Mouse (Mus musculus): Measurements from ENCODE around the gene Rassf3. TPM values are rescaled to one million over a fixed set of nuclear protein-coding genes. Genes with fewer than 3 reads are reported as not detected.
A peak's percentile ranks its signal among the peaks of the same experiment; 100 is the strongest.

The Rassf3 gene
- total and polyA plus RNA-seq, 2 experiments from 2014 or later = 23.4 to 27.9 TPM

DNA sequence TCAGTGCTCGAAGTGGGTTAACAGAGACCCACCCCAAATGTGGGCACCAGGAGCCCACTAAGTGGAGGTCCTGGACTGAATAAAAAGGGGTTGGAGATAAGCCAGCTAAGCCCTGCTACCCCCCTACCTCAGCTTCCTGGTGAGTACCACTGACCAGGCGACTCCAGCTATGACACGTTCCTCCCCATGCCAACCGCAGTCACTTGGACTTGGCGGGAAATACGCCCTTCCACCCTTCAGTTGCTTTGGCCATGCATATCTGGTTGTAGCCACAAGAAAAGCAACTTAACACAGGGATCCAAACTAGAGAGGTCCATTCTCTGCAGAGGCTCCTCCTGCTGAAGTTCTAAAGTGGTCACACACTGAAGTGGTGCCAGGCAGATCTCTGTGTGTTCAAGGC is 53.9 kb downstream of the Rassf3 start:
- Histone ChIP-seq H3K9ac (replicated peaks; ENCODE audit: low read depth, low read length) (no peak overlapping the region), H3K9me3 (replicated peaks; ENCODE audit: control insufficient read depth, low read length) (no peaks in the 10 kb centered on the region), H3K4me2 (ENCODE audit: low read depth, low read length) (no peak overlapping the region), H3K36me3 (replicated peaks; ENCODE audit: control insufficient read depth, insufficient read depth, low read length) (no peaks in the 10 kb centered on the region; the same call in 1 of the 2 replicates), H3K4me3 (ENCODE audit: low read depth, low read length) (no peak overlapping the region), H3K27me3 (ENCODE audit: control insufficient read depth, insufficient read depth, low read length) (no peaks in the 10 kb centered on the region), H3K4me1 (ENCODE audit: control insufficient read depth, insufficient read depth) (peaks cover 73% of the 10 kb centered on the region), H3K27ac (ENCODE audit: low read depth) (no peak overlapping the region)
- 72% methylated on average over 6 of the region's 6 CpGs for WGBS
- ATAC-seq (ENCODE audit: insufficient read depth, low read depth) (no peak), DNase-seq (ENCODE audit: low spot score) (no peak)
- TF ChIP-seq EP300 (IDR thresholded peaks at IDR 0.05; ENCODE audit: low read depth) (no peak), CTCF (IDR thresholded peaks at IDR 0.05; ENCODE audit: low read depth) (no peak)

DNA sequence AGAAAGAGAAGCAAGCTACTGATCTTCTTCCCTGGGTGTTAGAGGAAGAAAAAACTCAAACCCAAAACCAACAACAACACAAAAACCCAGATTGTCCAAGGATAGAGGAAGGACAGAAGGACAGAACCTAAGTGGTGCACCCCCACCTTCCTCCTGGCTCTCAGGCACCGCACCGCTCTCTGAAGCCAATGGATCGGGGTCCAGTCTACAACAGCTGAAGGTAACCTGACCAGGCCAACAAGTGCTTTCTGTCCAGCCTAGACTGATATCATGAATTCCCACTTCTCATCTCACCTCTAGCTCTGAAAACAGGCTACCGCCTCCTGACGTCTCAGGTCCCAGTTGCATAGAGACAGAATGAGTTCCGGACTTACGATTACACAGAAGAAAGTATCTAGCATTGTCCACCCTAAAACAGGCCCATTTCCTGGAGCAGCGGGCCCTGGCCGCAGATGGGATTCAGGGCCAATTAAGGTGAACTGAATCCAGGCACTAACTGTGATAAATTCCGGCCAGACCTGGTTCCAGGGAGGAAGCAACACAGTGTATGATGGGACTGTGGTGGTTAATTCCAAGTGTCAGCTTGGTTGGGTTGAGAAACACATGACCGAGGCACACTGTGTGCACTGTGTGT is 54.4 kb downstream of the Rassf3 start:
- no peak for TF ChIP-seq CTCF (IDR thresholded peaks at IDR 0.05; ENCODE audit: low read depth)
- TF ChIP-seq EP300 (IDR thresholded peaks at IDR 0.05; ENCODE audit: low read depth) = no peak
- 70% methylated on average over 11 of the region's 11 CpGs for WGBS
- no peak for ATAC-seq (ENCODE audit: insufficient read depth, low read depth)

DNA sequence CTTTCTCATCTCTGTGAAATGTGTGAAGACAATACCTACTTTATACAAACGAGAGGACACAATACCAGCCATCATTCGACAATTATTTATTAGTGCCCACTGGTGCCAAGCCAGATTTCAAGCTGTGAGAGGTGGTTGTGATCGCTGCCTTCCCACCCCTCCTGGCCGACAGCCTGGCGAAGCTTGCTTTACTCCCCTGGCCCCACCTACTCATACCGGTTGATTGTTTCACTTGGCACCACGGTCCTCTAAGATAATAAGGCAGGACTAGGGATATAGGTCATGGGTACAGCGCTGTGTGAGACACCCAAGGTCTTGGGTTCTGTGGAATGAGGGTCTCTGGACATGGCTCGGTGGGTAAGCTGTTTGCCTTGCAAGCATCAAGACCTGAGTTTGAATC is 55.1 kb downstream of the Rassf3 start:
- ATAC-seq (ENCODE audit: insufficient read depth, low read depth) (peak; percentile 58; the same call in 1 of the 2 replicates), DNase-seq (ENCODE audit: low spot score) (peak; percentile 62)

More for the DNA sequence above, 54.4 kb downstream of the Rassf3 start:
- H3K4me2 ChIP-seq (ENCODE audit: low read depth, low read length) = 0 out of 2 replicates have a peak overlapping the region, but pooled peaks have one; percentile 4
- H3K27me3 ChIP-seq (ENCODE audit: control insufficient read depth, insufficient read depth, low read length) = no peaks in the 10 kb centered on the region
- DNase-seq (ENCODE audit: low spot score) = no peak
- no peaks in the 10 kb centered on the region for H3K9me3 ChIP-seq (replicated peaks; ENCODE audit: control insufficient read depth, low read length)
- peaks cover 3% of the 10 kb centered on the region; the same call in 1 of the 2 replicates for H3K36me3 ChIP-seq (replicated peaks; ENCODE audit: control insufficient read depth, insufficient read depth, low read length)
- no peak overlapping the region for H3K9ac ChIP-seq (replicated peaks; ENCODE audit: low read depth, low read length)
- H3K4me3 ChIP-seq (ENCODE audit: low read depth, low read length) = no peak overlapping the region
- H3K4me1 ChIP-seq (ENCODE audit: control insufficient read depth, insufficient read depth) = peaks cover 68% of the 10 kb centered on the region
- 0 out of 2 replicates have a peak overlapping the region, but pooled peaks have one; percentile 44 for H3K27ac ChIP-seq (ENCODE audit: low read depth)

DNA sequence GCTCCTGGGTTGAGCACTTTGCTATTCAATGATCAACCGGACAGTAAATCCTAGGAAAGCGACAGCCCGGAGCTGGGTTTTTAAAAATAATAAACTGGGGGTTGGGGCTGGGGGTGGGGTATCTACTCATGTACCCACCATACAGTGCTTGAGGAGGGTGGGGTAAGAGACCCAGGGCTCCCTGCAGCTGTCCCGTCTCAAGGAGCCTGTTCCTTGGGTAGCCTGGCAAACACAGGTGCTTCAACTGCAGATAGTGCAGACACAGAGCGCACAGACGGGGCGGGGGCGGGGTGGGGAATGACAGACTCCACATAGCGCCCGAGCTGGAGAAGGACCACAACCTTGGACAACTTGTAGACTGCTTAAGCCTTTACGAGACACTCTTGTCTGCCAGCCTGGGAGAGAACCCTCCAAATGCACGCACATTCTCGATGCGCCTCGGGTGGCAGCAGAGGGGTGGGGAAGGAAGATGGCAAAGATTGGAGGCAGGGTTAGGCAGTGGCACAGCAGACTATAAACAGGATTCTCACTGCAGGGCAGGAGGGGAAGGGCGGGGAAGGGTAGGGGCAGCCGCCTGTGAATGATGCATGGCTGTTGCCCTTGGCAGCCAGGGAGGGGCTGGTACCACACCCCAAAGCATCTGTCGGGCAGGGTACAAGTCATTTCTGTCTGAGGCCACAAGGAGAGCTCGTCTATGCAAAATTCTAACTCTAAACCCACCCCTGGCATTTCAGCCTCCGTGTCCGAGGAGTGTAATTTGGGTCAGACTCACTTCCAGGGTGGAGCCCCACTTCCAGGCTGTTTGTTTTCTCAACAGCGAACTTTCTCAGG is 56.3 kb downstream of the Rassf3 start:
- H3K36me3 ChIP-seq (replicated peaks; ENCODE audit: control insufficient read depth, insufficient read depth, low read length) = peaks cover 20% of the 10 kb centered on the region
- no peaks in the 10 kb centered on the region for H3K27me3 ChIP-seq (ENCODE audit: control insufficient read depth, insufficient read depth, low read length)
- TF ChIP-seq CTCF (IDR thresholded peaks at IDR 0.05; ENCODE audit: low read depth) (no peak), EP300 (IDR thresholded peaks at IDR 0.05; ENCODE audit: low read depth) (no peak)
- 46% methylated on average over 22 of the region's 22 CpGs for WGBS
- H3K9ac ChIP-seq (replicated peaks; ENCODE audit: low read depth, low read length) = no peak overlapping the region
- H3K4me2 ChIP-seq (ENCODE audit: low read depth, low read length) = no peak overlapping the region
- ATAC-seq (ENCODE audit: insufficient read depth, low read depth) (peak; percentile 36), DNase-seq (ENCODE audit: low spot score) (no peak)
- H3K9me3 ChIP-seq (replicated peaks; ENCODE audit: control insufficient read depth, low read length) = no peaks in the 10 kb centered on the region
- H3K4me1 ChIP-seq (ENCODE audit: control insufficient read depth, insufficient read depth) = peaks cover 49% of the 10 kb centered on the region
- H3K27ac ChIP-seq (ENCODE audit: low read depth) = no peak overlapping the region; the same call in none of the 2 replicates
- no peak overlapping the region for H3K4me3 ChIP-seq (ENCODE audit: low read depth, low read length)

More for the DNA sequence above, 55.1 kb downstream of the Rassf3 start:
- no peaks in the 10 kb centered on the region for H3K27me3 ChIP-seq (ENCODE audit: control insufficient read depth, insufficient read depth, low read length)
- TF ChIP-seq CTCF (IDR thresholded peaks at IDR 0.05; ENCODE audit: low read depth) = no peak
- WGBS = 21% methylated on average over 9 of the region's 9 CpGs
- H3K27ac ChIP-seq (ENCODE audit: low read depth) = peak overlapping the region; percentile 44; the same call in 1 of the 2 replicates
- no peaks in the 10 kb centered on the region for H3K9me3 ChIP-seq (replicated peaks; ENCODE audit: control insufficient read depth, low read length)
- H3K36me3 ChIP-seq (replicated peaks; ENCODE audit: control insufficient read depth, insufficient read depth, low read length) = peaks cover 9% of the 10 kb centered on the region
- no peak overlapping the region for H3K9ac ChIP-seq (replicated peaks; ENCODE audit: low read depth, low read length)
- H3K4me1 ChIP-seq (ENCODE audit: control insufficient read depth, insufficient read depth) = peaks cover 61% of the 10 kb centered on the region
- H3K4me3 ChIP-seq (ENCODE audit: low read depth, low read length) = no peak overlapping the region
- 0 out of 2 replicates have a peak overlapping the region, but pooled peaks have one; percentile 4 for H3K4me2 ChIP-seq (ENCODE audit: low read depth, low read length)

DNA sequence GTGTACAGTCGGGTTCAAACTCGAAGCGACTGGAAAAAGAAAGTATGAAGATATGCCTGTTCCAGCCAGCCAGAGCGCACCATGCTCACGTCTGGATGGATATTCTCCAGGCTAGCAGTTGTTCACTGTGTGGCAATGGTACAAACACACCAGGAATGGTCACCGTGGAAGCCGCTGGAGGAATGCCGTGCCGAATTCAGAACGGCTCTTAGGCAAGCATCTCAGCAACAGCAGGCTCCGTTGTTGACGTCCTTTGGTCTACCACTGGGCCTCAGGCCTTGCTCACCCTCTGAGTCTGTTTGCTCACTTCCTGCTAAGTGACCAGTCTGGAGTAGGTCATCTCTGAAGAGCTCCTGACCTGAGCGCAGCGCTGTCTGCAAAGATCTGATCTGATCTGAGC is 57.3 kb downstream of the Rassf3 start:
- Histone ChIP-seq H3K4me2 (ENCODE audit: low read depth, low read length) (no peak overlapping the region), H3K9me3 (replicated peaks; ENCODE audit: control insufficient read depth, low read length) (no peaks in the 10 kb centered on the region), H3K36me3 (replicated peaks; ENCODE audit: control insufficient read depth, insufficient read depth, low read length) (peaks cover 31% of the 10 kb centered on the region), H3K4me3 (ENCODE audit: low read depth, low read length) (no peak overlapping the region), H3K4me1 (ENCODE audit: control insufficient read depth, insufficient read depth) (peaks cover 40% of the 10 kb centered on the region), H3K27ac (ENCODE audit: low read depth) (no peak overlapping the region), H3K27me3 (ENCODE audit: control insufficient read depth, insufficient read depth, low read length) (no peaks in the 10 kb centered on the region), H3K9ac (replicated peaks; ENCODE audit: low read depth, low read length) (no peak overlapping the region)
- ATAC-seq (ENCODE audit: insufficient read depth, low read depth) = no peak
- TF ChIP-seq CTCF (IDR thresholded peaks at IDR 0.05; ENCODE audit: low read depth) = no peak
- TF ChIP-seq EP300 (IDR thresholded peaks at IDR 0.05; ENCODE audit: low read depth) = no peak
- 85% methylated on average over 14 of the region's 14 CpGs for WGBS
- DNase-seq (ENCODE audit: low spot score) = no peak
